Mouse (Mus musculus) forelimb bud, embryonic 11.5 days (tissue): ENCODE data around the gene Gnaq.
"Not testable (repeated sequence)": the region's sequence is repeated elsewhere in the genome, so short reads cannot be mapped to it uniquely, and the experiment has no call there.

Experiments used
- DNase-seq: peaks from one replicate; pipeline ENCODE4 v3.0.0-alpha.2; 2012; ENCODE audit warnings: low read depth, low spot score

Gnaq gene

GRCm38 (mm10) chr19:16142990-16143389 is 10.4 kb downstream of the Gnaq start:
- no peak for DNase-seq

- DNase-seq, result no peak
Measured at GRCm38 (mm10) chr19:16147446-16147845, 14.8 kb downstream of the Gnaq start.

- DNase-seq, result no peak
Measured at GRCm38 (mm10) chr19:16149094-16149493, 16.5 kb downstream of the Gnaq start.

- DNase-seq, result no peak
Measured at GRCm38 (mm10) chr19:16150328-16150727, 17.7 kb downstream of the Gnaq start.

- DNase-seq, result no peak
Measured at GRCm38 (mm10) chr19:16153851-16154250, 21.2 kb downstream of the Gnaq start.

GRCm38 (mm10) chr19:16154480-16154879 is 21.8 kb downstream of the Gnaq start:
- DNase-seq, result no peak

GRCm38 (mm10) chr19:16157120-16157519 is 24.5 kb downstream of the Gnaq start:
- DNase-seq, result no peak

- DNase-seq, result no peak
Measured at GRCm38 (mm10) chr19:16160759-16161158, 28.1 kb downstream of the Gnaq start.

GRCm38 (mm10) chr19:16161222-16161621 is 28.6 kb downstream of the Gnaq start:
- DNase-seq, result no peak

- not testable (repeated sequence) for DNase-seq
Measured at GRCm38 (mm10) chr19:16164396-16164795, 31.8 kb downstream of the Gnaq start.

- no peak for DNase-seq
Measured at GRCm38 (mm10) chr19:16167185-16167584, 34.6 kb downstream of the Gnaq start.

- DNase-seq, result peak; percentile 23
Measured at GRCm38 (mm10) chr19:16168192-16168591, 35.6 kb downstream of the Gnaq start.

GRCm38 (mm10) chr19:16168653-16169198 is 36.1 kb downstream of the Gnaq start:
- no peak for DNase-seq

GRCm38 (mm10) chr19:16170724-16171123 is 38.1 kb downstream of the Gnaq start:
- peak; percentile 10 for DNase-seq

GRCm38 (mm10) chr19:16173721-16174120 is 41.1 kb downstream of the Gnaq start:
- DNase-seq, result no peak

- DNase-seq, result no peak
Measured at GRCm38 (mm10) chr19:16176426-16176825, 43.8 kb downstream of the Gnaq start.

- DNase-seq, result peak; percentile 26
Measured at GRCm38 (mm10) chr19:16177139-16177727, 44.6 kb downstream of the Gnaq start.

- no peak for DNase-seq
Measured at GRCm38 (mm10) chr19:16181258-16181657, 48.6 kb downstream of the Gnaq start.

- no peak for DNase-seq
Measured at GRCm38 (mm10) chr19:16181852-16182475, 49.3 kb downstream of the Gnaq start.

GRCm38 (mm10) chr19:16183592-16184365 is 51.1 kb downstream of the Gnaq start:
- DNase-seq, result no peak

- DNase-seq, result no peak
Measured at GRCm38 (mm10) chr19:16186984-16187383, 54.4 kb downstream of the Gnaq start.

GRCm38 (mm10) chr19:16187952-16188351 is 55.3 kb downstream of the Gnaq start:
- no peak for DNase-seq
